Mouse (Mus musculus) thymus, postnatal 10 days (tissue): ENCODE measurements around the gene Adra1d.

Experiments
- DNase-seq, 2 experiments: peaks; one replicate each; pipeline ENCODE4 v3.0.0; 2021; ENCODE audit warnings: low spot score in 2 of 2

Adra1d gene

GRCm38 (mm10) chr2:131541686-131542085 is 20.4 kb downstream of the Adra1d start:
- no peak for DNase-seq

GRCm38 (mm10) chr2:131539780-131540179 is 22.3 kb downstream of the Adra1d start:
- no peak for DNase-seq

GRCm38 (mm10) chr2:131538341-131538740 is 23.7 kb downstream of the Adra1d start:
- DNase-seq = no peak

GRCm38 (mm10) chr2:131535168-131535567 is 26.9 kb downstream of the Adra1d start:
- no peak for DNase-seq

- no peak for DNase-seq
Measured at GRCm38 (mm10) chr2:131531271-131531670, 30.8 kb downstream of the Adra1d start.

- DNase-seq = peak; percentile 19 to 57
Measured at GRCm38 (mm10) chr2:131530623-131531008, 31.5 kb downstream of the Adra1d start.

GRCm38 (mm10) chr2:131529898-131530622 is 32.0 kb downstream of the Adra1d start:
- peak in 1 of 2 experiments; percentile 53 for DNase-seq

- peak in 1 of 2 experiments; percentile 41 for DNase-seq
Measured at GRCm38 (mm10) chr2:131527061-131527460, 35.0 kb downstream of the Adra1d start.

GRCm38 (mm10) chr2:131520743-131521142 is 41.3 kb downstream of the Adra1d start:
- DNase-seq = no peak

GRCm38 (mm10) chr2:131518790-131519189 is 43.3 kb downstream of the Adra1d start:
- DNase-seq = no peak

- no peak for DNase-seq
Measured at GRCm38 (mm10) chr2:131517550-131517949, 44.5 kb downstream of the Adra1d start.

- no peak for DNase-seq
Measured at GRCm38 (mm10) chr2:131514055-131514621, 47.9 kb downstream of the Adra1d start.

- DNase-seq = no peak
Measured at GRCm38 (mm10) chr2:131513477-131513876, 48.6 kb downstream of the Adra1d start.

GRCm38 (mm10) chr2:131510531-131510930 is 51.6 kb downstream of the Adra1d start:
- no peak for DNase-seq

GRCm38 (mm10) chr2:131509671-131510313 is 52.3 kb downstream of the Adra1d start:
- peak; percentile 58 to 78 for DNase-seq

GRCm38 (mm10) chr2:131508501-131508900 is 53.6 kb downstream of the Adra1d start:
- no peak for DNase-seq

- no peak for DNase-seq
Measured at GRCm38 (mm10) chr2:131506358-131506757, 55.7 kb downstream of the Adra1d start.

- no peak for DNase-seq
Measured at GRCm38 (mm10) chr2:131505431-131505830, 56.7 kb downstream of the Adra1d start.

GRCm38 (mm10) chr2:131502561-131502960 is 59.5 kb downstream of the Adra1d start:
- no peak for DNase-seq

GRCm38 (mm10) chr2:131501886-131502285 is 60.2 kb downstream of the Adra1d start:
- no peak for DNase-seq

GRCm38 (mm10) chr2:131499290-131499845 is 62.7 kb downstream of the Adra1d start:
- DNase-seq = no peak

- DNase-seq = no peak
Measured at GRCm38 (mm10) chr2:131498219-131498618, 63.9 kb downstream of the Adra1d start.
